Mouse (Mus musculus) adrenal gland, adult 2 months (tissue): ENCODE results near the gene Ufc1. TPM values are rescaled to one million over a fixed set of nuclear protein-coding genes. Genes with fewer than 3 reads are reported as not detected.
A peak's percentile ranks its signal among the peaks of the same experiment; 100 is the strongest.

ENCODE experiments used
- DNase-seq: peaks from one replicate; pipeline ENCODE4 v3.0.0; 2021
- polyA plus RNA-seq: library from polyadenylated mRNA; depleted of rRNA; stranded (reverse); fragments of >200 nt; gene quantifications from 2 replicates; pipeline ENCODE4 v1.2.3, GENCODE M21; 2012
- total RNA-seq, 2 experiments: library from RNA; stranded (reverse); gene quantifications; 2 replicates each; pipeline ENCODE4 v1.2.3; 2021

The Ufc1 gene
- total and polyA plus RNA-seq, 3 experiments: 19.9 to 170 (median 121) TPM

DNA sequence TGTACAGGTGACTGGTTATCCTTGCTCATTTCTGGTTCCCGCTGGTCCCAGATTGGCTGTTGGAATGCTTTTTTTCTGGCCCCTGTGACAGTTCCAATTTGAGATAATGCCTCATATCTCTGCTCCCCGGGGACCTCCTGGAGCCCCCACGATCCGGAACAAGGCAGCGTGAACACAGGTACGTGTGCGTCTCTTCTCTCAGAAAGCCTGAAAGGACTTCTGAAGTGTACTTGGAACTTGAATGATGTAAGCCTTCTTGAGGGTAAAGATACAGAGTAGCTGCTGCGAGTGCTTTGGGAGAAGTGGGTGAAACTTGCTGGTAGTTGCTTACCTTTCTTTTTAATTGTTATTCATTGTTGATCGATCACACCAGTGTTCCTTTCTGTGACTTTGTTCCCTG, 23.6 kb downstream of the Ufc1 start:
- DNase-seq: no peak

DNA sequence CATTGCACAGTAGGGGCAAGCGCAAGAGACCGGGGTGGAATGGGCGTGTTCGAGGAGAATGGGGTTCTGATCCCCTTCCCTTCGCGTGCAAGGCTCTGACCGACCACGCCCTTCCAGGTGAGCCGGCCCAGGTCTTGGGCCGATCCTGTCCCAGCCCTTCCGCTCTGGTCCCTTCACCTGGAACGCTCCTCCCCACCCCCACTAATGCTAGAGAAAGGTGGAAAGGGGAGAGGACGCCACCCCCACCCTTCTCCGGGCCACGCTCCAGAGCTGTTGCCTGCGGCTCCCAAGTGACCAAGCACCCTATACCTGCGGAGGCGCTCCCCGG, 24.3 kb downstream of the Ufc1 start:
- no peak for DNase-seq

DNA sequence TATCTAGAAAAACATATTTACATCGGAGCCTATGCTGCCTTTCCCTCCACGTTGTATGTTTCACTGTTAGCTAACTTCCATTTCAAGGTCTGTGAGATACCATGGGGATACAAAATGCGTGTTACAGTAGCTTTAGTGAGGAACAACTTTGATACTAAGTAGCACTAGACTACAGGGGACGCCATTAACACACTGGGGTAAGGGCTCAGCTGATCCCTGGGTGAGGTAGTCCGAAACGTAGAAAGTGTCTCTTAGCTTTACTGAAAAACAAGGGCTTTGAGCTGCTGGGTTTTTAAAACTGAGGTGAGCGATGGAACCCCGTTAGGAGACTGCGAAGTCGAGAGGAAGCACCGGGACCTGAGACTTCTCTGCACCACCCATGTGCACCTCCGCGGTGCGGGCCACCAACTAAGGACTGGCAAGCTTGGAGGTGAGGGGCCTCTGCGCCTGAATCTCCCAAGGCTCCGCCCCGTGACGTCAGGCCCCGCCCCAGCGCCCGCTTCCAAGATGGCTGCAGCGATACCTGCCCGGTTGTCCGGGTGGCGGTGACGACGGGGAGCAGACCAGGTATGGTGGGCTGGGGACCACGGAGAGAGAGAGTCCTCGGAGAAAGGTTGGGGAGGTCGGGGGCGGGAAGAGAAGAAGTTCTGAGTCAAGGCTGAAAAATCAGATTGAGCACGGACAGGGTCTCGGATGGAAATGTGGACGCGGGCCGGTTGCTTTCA, 24.8 kb downstream of the Ufc1 start, which contains the start of gene B4galt3:
B4galt3 (plus strand) TSS at position 481 of the 725 bp plus-strand sequence.
- DNase-seq: peak; percentile 97

DNA sequence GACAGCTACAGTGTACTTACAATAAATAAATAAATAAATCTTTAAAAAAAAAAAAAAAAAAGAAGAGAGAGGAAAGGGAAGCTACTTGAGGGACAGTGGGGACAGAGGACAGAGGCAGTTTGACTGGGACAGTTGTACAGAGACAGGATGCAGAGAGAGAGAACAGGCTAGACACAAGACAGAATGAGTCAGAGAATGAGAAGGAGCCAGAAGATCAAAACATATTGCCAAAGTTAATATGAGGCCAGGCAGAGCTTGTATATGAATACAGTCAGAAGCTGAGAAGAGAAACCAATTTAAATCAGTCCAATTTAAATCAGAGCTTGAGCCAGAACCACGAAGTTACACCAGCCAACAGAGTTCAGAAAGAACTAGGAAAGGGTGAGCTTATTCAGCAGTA, 26.5 kb downstream of the Ufc1 start:
- DNase-seq: no peak

DNA sequence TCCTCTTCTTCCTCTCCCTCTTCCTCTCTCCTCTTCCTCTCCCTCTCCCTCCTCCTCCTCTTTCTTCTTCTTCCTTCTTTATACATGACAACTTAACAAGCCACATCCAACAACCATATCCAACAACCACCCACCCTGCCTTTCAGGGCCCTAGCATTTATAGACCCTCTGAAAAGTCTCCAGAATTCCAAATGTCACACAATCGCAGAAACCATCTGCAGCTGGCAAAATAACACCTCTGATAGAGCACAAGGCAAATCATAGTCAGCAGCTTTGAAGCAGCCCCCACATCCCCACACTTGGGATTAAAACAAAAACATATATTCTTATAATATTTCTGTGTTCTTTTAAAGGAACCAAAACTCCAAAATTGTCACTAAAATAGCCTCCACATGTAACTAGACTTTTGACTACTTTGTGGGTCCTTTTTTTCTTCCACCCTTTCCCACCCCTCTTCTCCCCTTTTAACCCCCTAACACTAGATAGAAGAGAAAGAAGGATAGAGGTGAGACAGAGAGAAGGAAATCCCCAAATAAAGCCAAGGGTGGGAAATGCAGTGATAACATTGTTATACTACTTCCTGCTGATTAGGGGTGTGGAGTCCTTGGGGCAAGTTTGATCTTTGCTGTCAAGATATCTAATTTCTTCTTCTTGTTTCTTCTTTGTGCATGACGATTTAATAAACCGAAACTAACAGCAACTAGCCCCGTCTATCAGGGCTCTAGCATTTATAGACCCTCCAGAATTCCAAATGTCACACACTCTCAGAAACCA, 28.7 kb downstream of the Ufc1 start:
- DNase-seq: no peak

DNA sequence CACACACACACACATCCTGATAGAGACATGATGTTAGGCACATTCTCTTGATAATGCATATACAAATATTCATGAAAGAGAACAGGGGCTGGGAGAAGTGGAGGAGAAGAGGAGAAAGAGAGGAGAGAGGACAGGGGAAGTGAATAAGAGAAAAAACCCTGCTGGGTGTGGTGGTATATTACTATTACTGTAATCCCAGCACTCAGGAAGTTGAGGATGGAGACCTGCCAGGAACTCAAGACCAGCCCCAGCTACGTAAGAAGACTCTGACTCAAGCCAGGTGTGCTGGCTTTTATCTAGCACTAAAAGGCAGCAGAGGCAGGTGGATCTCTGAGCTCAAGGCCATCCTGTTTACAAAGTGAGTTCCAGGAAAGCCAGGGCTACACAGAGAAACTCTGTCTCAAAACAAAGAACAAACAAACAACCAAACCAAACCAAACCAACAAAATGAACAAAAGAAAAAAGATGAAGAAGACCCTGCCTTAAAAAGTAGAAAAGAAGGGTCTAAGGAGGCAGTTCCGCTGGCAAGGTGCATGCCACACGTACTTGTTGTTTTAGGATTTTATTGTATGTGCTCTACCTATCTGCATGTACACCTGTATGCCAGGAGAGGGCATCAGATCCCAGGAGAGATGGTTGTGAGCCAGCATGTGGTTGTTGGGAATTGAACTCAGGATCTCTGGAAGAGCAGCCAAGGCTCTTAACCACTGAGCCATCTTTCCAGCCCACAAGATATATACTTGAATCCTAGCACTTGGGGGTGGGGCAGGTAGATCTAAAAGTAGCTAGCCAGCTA, 31.0 kb downstream of the Ufc1 start:
- DNase-seq: no peak

DNA sequence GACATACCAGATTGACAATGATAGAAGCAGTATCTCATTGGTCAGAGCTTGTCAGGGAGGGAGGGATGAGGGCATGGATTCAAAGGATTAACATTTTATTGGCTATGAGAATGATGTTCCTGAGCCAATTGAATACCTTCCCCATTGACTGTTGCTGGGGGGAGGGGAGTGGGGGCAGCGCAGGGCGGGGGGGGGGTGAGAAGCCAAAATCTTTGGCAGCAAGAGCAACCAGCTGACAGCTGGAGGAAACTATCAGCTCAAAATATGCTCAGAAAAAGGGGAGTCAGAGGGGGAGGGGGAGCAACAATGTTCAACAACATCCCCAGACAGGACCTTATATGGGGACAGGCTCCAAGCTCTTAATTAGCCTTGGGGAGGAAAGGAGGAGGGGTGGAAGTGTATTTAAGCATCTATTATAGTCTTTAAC, 31.6 kb downstream of the Ufc1 start:
- DNase-seq: peak; percentile 22

DNA sequence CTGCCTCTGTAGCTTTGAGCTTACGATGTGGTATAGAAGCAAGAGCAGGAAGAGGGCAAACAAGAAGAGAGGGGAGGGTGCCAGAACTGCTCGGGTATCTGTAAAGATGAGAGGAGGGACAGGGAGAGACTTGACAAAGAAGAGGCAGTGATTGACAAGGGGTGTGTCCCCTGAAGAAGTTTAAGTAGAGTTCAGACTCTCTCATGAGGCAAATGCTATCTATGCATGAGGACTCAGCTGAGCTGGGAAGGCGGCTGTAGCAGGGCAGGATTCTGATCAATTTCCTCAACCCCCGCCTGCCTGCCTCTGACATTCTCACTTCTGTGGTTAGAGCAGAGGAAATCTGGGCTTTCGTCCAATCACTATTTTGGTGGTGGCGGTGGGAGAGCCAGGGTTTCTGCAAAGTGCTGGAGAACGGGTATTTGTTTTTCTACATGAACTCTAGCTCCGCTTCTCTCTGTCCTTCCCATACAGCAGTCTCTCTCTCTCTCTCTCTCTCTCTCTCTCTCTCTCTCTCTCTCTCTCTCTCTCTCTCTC, 32.2 kb downstream of the Ufc1 start:
- peak; percentile 75 for DNase-seq

DNA sequence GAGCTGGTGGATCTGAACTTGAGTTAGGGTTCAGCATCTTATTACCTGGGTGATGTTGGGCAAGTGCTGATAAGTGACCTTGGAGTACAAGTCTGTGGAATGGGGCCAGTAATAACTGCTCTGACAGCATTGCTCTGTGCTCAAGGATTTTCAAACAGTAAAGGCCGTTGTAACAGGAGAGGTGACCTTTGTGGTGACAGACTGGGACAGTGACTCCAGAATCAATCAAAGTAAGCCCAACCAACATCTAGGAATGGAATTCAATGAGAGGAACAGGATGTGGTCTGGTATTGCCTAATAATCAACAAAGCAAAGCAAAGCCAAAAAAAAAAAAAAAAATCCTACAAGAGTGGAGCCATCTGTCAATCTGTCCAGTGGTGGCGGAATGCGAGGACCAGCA, 34.5 kb downstream of the Ufc1 start:
- peak; percentile 62 for DNase-seq

DNA sequence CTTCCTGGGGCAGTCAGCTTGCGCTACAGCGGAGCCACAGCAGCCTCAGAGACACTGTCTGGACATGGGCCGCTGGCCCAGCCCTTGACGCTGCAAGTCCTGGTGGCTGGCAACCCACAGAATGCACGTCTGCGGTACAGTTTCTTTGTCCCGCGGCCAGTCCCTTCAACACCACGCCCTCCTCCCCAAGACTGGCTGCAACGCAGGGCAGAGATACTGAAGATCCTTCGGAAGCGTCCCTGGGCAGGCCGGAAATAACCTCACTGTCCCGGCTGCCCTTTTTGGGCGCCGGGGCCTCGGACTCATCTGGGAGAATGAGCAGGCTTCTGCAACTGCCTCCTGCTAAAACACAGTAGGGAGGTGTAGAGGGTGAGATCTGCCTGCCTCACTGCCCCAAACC, 35.9 kb downstream of the Ufc1 start:
- DNase-seq: peak; percentile 7

DNA sequence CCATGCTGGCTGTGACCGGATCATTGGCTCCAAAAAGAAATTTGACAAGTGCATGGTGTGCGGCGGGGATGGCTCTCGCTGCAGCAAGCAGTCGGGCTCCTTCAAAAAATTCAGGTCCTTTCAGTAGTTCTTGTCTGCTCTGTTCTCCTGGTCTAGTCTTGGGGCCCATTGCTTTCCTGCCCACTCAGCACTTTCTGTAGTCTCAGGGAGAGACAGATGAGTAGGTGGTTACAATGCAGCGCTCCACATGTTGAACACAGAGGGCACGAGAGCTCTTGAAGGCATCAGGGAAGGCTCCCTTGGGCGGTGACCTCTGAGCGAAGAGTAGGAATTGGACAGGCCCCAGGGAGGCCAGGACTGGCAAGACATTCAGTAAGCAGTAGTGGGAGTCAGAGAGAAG, 37.0 kb downstream of the Ufc1 start:
- no peak for DNase-seq

DNA sequence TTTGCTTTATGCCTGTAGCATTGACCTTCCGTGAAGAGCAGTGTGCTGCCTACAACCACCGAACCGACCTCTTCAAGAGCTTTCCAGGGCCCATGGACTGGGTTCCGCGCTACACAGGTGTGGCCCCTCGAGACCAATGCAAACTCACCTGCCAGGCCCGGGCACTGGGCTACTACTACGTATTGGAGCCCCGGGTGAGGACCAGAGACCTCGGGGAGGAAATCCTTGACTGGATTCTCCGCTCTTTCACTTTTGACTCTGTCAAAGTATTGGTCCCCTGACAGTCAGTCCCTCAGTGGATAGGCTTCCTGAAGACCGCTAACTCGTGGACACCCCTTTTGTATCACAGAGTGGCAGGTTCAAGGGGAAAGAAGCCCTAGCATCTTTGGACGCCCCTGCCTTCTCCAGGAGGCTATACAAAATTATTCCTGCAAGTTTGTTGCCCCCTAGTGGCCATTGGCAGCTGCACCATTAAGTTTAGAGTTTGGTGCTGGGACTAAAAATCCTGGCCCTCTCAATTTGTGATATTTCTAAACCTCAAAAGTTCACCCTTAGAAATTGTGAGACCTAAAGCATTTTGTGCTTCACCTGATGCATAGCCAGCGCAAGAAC, 37.8 kb downstream of the Ufc1 start:
- DNase-seq: peak; percentile 69

DNA sequence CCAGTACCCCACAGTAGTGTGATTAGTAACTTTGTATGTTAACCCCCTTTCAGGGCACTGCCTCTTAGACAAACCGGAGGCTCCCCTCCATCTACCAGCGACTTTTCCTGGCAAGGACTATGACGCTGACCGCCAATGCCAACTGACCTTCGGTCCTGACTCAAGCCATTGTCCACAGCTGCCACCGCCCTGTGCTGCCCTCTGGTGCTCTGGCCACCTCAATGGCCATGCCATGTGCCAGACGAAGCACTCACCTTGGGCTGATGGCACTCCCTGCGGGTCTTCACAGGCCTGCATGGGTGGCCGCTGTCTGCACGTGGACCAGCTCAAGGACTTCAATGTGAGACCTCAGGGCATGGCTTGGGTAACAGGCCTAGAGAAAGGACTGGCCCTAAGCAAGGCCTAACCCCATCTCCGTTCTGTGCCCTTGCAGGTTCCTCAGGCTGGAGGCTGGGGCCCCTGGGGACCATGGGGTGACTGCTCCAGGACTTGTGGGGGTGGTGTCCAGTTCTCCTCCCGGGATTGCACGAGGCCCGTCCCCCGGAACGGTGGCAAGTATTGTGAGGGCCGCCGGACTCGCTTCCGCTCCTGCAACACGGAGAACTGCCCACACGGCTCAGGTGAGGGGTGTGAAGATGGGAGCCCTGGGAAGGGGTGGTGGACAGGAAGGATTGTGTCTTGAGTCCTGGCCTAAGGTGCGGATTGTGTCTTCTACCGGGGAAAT, 38.6 kb downstream of the Ufc1 start:
- peak; percentile 84 for DNase-seq

DNA sequence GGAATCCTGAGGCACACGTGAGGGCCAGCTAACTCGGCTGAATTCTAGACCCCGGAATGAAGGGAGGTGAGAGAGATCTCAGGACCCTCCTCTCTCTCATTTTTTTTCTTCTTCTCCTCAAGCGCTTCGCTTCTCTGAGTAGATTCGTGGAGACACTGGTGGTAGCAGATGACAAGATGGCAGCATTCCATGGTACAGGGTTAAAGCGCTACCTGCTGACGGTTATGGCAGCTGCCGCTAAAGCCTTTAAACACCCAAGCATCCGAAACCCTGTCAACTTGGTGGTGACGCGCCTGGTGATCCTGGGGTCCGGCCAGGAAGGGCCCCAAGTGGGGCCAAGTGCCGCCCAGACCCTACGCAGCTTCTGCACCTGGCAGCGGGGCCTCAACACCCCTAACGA, 42.4 kb downstream of the Ufc1 start:
- DNase-seq: no peak

DNA sequence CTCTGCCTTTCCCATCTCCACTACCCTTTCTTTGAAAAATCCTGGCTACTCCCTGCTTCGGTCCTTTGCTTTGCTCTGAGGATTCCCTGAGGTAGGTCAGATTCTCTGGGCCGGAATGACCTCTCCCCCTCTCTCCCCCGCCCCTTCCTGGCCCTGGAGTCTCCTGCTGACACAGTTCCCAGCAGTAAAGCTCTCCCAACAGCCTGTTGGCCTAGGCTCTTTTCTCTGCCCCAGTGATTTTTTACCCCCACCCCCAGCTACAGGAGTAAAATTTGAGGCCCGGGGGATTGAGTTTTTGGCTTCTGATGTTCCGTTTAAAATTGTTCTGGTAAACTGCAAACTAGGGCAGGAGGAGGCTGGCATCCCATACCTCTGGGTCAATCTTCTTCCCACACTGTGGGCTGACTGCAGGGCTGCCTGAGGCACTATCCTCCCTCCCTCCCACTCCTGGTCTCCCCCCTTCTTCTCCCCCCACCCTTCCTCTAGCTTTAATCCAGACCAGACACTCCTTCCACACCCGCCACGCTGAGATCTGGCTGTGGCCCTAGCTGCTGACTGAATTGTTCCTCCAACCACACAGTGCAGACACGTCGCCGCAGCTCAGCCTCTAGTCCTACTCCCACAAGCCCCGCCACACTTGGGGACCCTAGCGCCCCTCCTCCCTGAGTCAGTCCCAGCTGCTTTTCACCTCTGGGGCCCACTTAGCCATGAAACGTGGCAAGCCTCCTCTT, 43.1 kb downstream of the Ufc1 start:
- peak; percentile 38 for DNase-seq

DNA sequence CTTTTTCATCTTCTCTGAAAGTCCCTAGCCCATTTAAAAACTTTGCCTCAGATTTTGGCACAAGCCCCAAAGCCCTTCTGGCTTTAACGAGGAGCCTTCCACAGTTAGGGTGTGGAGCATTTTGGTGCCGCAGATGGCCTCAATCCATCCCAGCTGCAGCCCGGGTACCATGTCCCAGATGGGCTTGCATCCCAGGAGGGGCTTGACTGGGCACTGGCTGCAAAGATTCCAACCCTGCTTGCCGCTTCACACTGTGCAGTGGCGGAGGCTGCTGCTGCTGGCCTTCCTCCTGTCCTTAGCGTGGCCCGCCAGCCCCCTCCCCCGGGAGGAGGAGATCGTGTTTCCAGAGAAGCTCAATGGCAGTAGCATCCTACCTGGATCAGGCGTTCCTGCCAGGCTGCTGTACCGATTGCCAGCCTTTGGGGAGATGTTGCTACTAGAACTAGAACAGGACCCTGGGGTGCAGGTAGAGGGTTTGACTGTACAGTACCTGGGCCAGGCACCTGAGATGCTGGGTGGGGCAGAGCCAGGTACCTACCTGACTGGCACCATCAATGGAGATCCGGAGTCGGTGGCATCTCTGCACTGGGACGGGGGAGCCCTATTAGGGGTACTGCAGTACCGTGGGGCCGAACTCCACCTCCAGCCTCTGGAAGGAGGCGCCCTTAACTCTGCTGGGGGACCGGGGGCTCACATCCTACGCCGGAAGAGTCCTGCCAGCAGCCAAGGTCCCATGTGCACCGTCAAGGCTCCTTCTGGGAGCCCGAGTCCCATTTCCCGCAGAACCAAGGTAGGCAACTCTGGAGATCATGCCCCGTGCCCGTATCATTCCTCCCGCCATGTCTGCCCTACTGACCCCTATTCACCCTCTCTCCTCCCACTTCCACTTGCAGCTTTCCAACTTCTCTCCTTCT, 43.9 kb downstream of the Ufc1 start, which contains the start of gene Ndufs2:
Ndufs2 (minus strand) TSS at position 709 of the 914 bp plus-strand sequence.
- peak; percentile 6 for DNase-seq

DNA sequence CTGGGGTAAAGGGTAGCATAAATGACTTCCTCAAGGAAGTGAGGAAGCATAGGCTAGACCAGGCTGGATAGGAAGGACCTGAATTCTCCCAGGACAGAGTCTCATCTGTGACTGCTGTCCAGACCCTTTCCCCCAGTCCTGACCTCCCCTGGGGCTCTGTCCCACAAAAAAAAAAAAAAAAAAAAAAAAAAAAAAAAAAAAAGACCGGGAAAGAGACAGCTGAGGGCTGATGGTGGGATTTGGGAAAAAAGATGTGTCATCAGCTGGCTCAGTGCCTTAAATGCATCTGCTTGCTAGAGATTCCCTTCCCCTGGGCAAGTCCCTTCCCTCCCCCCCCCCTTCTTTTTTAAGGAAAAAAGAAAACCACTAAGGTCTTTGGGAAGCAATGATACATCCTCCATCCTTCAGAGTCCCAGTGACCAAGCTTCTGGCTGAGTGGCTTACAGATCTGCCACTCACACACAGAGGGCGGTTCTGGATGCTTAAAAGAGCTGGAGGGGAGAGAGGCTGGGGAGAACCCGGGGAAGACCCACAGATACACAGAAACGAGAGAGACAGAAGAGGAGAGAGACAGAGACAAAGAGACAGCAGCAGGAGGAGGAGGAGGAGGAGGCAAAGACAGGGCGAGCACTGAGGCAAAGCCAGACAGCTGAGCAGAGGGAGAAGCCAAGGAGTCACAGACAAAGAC, 44.8 kb downstream of the Ufc1 start, which contains the start of gene Adamts4:
Adamts4 (plus strand) TSS at position 509 of the 688 bp plus-strand sequence.
- DNase-seq: peak; percentile 43

DNA sequence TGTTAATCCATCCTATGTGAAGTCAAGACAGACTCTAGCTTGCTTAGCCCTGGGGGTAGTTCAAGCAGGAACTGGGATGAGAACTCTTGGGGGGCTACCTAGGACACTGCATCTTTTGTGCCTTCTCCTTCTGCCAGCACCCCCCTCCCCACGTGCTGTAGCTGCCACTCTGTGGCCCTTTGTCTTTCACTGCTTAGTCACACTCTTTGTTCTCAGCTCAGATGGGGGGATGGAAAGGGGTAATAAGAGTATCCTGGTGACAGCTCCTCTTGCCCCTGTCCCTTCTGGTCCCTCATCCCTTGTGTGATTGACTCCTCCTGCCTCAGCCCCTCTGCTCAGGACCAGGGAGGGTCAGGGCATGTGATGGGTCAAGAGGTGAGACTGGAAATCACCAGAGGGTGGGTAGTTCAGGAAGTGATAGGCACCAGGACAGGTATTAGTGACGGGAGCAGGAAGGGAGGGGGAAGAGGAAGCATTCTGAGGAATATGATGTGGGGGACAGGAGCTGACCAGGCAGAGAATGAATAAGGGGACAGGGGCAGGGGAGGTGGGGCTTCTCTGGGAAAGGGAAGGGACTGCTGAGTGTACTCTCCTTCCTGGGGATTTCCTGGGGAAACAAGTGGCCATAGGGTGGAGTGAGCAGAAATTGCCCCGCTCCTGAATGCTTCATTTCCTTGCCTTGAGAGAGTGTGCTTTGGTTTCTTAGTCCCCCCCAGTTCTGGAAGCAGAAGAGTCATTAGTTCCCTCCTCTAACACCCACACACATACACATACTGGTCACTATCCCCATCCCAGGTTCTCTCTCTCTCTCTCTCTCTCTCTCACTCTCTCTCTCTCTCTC, 46.2 kb downstream of the Ufc1 start:
- DNase-seq: peak; percentile 23
